Mouse (Mus musculus): ENCODE results near the gene Vav1. TPM values are rescaled to one million over a fixed set of nuclear protein-coding genes. Genes with fewer than 3 reads are reported as not detected.

Gene Vav1
- polyA plus RNA-seq, 1 experiment: not detected

GRCm38 (mm10) chr17:57307074-57307473 is 28.2 kb downstream of the Vav1 start:
- no peaks in the 10 kb centered on the region for H3K4me1 ChIP-seq (ENCODE audit: control insufficient read depth, insufficient read depth, low read length)
- H3K36me3 ChIP-seq (ENCODE audit: control insufficient read depth, insufficient read depth, low read length, poor library complexity, severe bottlenecking): no peaks in the 10 kb centered on the region
- no peaks in the 10 kb centered on the region for H3K9me3 ChIP-seq (replicated peaks; ENCODE audit: control insufficient read depth, insufficient read depth, low read length, poor library complexity, severe bottlenecking)
- no peak overlapping the region for H3K9ac ChIP-seq (ENCODE audit: low read depth, poor library complexity, severe bottlenecking)
- no peak overlapping the region for H3K27ac ChIP-seq (ENCODE audit: insufficient read depth, low read length)
- H3K4me3 ChIP-seq (ENCODE audit: low read depth, low read length): no peak overlapping the region
- no peak for TF ChIP-seq CTCF (IDR thresholded peaks at IDR 0.05; ENCODE audit: low read depth, low read length)
- TF ChIP-seq EP300 (IDR thresholded peaks at IDR 0.05; ENCODE audit: insufficient read depth, low read depth, low read length): no peak
- TF ChIP-seq POLR2A (IDR thresholded peaks at IDR 0.05; ENCODE audit: insufficient read depth, low read length): no peak
- H3K27me3 ChIP-seq (ENCODE audit: control insufficient read depth, insufficient read depth, low read length, poor library complexity, severe bottlenecking): no peaks in the 10 kb centered on the region

DNA sequence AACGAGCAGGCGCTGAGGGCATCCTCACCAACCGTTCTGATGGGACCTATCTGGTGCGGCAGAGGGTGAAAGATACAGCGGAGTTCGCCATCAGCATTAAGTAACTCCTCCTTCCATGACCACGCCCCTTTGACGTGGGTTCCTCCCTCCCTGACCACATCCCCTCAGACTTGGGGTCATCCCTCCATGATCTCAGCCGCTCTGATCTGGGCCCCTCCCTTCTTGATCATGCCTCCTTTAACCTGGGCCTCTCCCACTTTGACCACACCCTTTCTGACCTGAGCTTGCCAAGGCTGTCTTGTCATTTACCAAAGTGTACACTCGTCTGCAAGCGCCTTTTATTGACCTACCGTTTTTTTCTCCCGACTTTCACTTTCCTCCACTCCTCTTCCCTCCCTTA is 32.9 kb downstream of the Vav1 start:
- H3K4me3 ChIP-seq (ENCODE audit: low read depth, low read length): peak overlapping the region; percentile 28; the same call in 1 of the 2 replicates
- H3K36me3 ChIP-seq (ENCODE audit: control insufficient read depth, insufficient read depth, low read length, poor library complexity, severe bottlenecking): no peaks in the 10 kb centered on the region
- no peak overlapping the region for H3K27ac ChIP-seq (ENCODE audit: insufficient read depth, low read length)
- TF ChIP-seq POLR2A (IDR thresholded peaks at IDR 0.05; ENCODE audit: insufficient read depth, low read length): no peak
- no peak for TF ChIP-seq CTCF (IDR thresholded peaks at IDR 0.05; ENCODE audit: low read depth, low read length)
- no peak for TF ChIP-seq EP300 (IDR thresholded peaks at IDR 0.05; ENCODE audit: insufficient read depth, low read depth, low read length)
- no peaks in the 10 kb centered on the region for H3K4me1 ChIP-seq (ENCODE audit: control insufficient read depth, insufficient read depth, low read length)
- no peak overlapping the region for H3K9ac ChIP-seq (ENCODE audit: low read depth, poor library complexity, severe bottlenecking)
- no peaks in the 10 kb centered on the region for H3K9me3 ChIP-seq (replicated peaks; ENCODE audit: control insufficient read depth, insufficient read depth, low read length, poor library complexity, severe bottlenecking)
- H3K27me3 ChIP-seq (ENCODE audit: control insufficient read depth, insufficient read depth, low read length, poor library complexity, severe bottlenecking): no peaks in the 10 kb centered on the region

- no peak overlapping the region for H3K4me3 ChIP-seq (ENCODE audit: low read depth, low read length)
- H3K36me3 ChIP-seq (ENCODE audit: control insufficient read depth, insufficient read depth, low read length, poor library complexity, severe bottlenecking): no peaks in the 10 kb centered on the region
- H3K9me3 ChIP-seq (replicated peaks; ENCODE audit: control insufficient read depth, insufficient read depth, low read length, poor library complexity, severe bottlenecking): no peaks in the 10 kb centered on the region
- TF ChIP-seq CTCF (IDR thresholded peaks at IDR 0.05; ENCODE audit: low read depth, low read length) (no peak), EP300 (IDR thresholded peaks at IDR 0.05; ENCODE audit: insufficient read depth, low read depth, low read length) (no peak), POLR2A (IDR thresholded peaks at IDR 0.05; ENCODE audit: insufficient read depth, low read length) (no peak)
- H3K27ac ChIP-seq (ENCODE audit: insufficient read depth, low read length): no peak overlapping the region
- H3K27me3 ChIP-seq (ENCODE audit: control insufficient read depth, insufficient read depth, low read length, poor library complexity, severe bottlenecking): no peaks in the 10 kb centered on the region
- H3K9ac ChIP-seq (ENCODE audit: low read depth, poor library complexity, severe bottlenecking): no peak overlapping the region
- H3K4me1 ChIP-seq (ENCODE audit: control insufficient read depth, insufficient read depth, low read length): no peaks in the 10 kb centered on the region
Observed at GRCm38 (mm10) chr17:57327615-57328014, 48.7 kb downstream of the Vav1 start.

DNA sequence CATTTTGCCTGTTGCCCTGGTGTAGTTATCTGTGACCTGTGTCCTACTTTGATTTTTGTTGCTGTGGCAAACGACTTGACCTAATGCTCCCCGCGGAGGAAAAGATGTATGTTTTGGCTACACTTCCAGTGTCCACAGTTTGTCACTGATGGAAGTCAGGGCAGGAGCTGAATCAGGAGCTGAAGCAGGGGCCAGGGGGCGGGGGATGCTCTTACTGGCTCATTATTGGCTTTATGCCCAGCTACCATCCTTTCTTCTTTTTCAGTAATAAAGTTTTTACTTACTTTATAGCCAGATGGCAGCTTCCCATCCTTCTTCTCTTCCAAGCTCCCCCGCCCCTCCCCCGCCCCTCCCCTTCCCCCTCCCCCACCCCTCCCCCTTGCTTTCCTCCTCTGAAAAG is 50.0 kb downstream of the Vav1 start:
- Histone ChIP-seq H3K4me3 (ENCODE audit: low read depth, low read length) (no peak overlapping the region), H3K27me3 (ENCODE audit: control insufficient read depth, insufficient read depth, low read length, poor library complexity, severe bottlenecking) (no peaks in the 10 kb centered on the region), H3K36me3 (ENCODE audit: control insufficient read depth, insufficient read depth, low read length, poor library complexity, severe bottlenecking) (no peaks in the 10 kb centered on the region), H3K9me3 (replicated peaks; ENCODE audit: control insufficient read depth, insufficient read depth, low read length, poor library complexity, severe bottlenecking) (no peaks in the 10 kb centered on the region), H3K4me1 (ENCODE audit: control insufficient read depth, insufficient read depth, low read length) (no peaks in the 10 kb centered on the region), H3K27ac (ENCODE audit: insufficient read depth, low read length) (no peak overlapping the region), H3K9ac (ENCODE audit: low read depth, poor library complexity, severe bottlenecking) (no peak overlapping the region)
- TF ChIP-seq POLR2A (IDR thresholded peaks at IDR 0.05; ENCODE audit: insufficient read depth, low read length) (no peak), EP300 (IDR thresholded peaks at IDR 0.05; ENCODE audit: insufficient read depth, low read depth, low read length) (no peak), CTCF (IDR thresholded peaks at IDR 0.05; ENCODE audit: low read depth, low read length) (no peak)

- H3K9me3 ChIP-seq (replicated peaks; ENCODE audit: control insufficient read depth, insufficient read depth, low read length, poor library complexity, severe bottlenecking): no peaks in the 10 kb centered on the region
- H3K36me3 ChIP-seq (ENCODE audit: control insufficient read depth, insufficient read depth, low read length, poor library complexity, severe bottlenecking): no peaks in the 10 kb centered on the region
- H3K4me1 ChIP-seq (ENCODE audit: control insufficient read depth, insufficient read depth, low read length): no peaks in the 10 kb centered on the region
- TF ChIP-seq CTCF (IDR thresholded peaks at IDR 0.05; ENCODE audit: low read depth, low read length) (no peak), EP300 (IDR thresholded peaks at IDR 0.05; ENCODE audit: insufficient read depth, low read depth, low read length) (no peak), POLR2A (IDR thresholded peaks at IDR 0.05; ENCODE audit: insufficient read depth, low read length) (no peak)
- no peak overlapping the region for H3K9ac ChIP-seq (ENCODE audit: low read depth, poor library complexity, severe bottlenecking)
- H3K27me3 ChIP-seq (ENCODE audit: control insufficient read depth, insufficient read depth, low read length, poor library complexity, severe bottlenecking): no peaks in the 10 kb centered on the region
- no peak overlapping the region for H3K4me3 ChIP-seq (ENCODE audit: low read depth, low read length)
- no peak overlapping the region for H3K27ac ChIP-seq (ENCODE audit: insufficient read depth, low read length)
Observed at GRCm38 (mm10) chr17:57330993-57331392, 52.1 kb downstream of the Vav1 start.

GRCm38 (mm10) chr17:57332241-57332640 is 53.3 kb downstream of the Vav1 start:
- Histone ChIP-seq H3K9me3 (replicated peaks; ENCODE audit: control insufficient read depth, insufficient read depth, low read length, poor library complexity, severe bottlenecking) (no peaks in the 10 kb centered on the region), H3K4me3 (ENCODE audit: low read depth, low read length) (no peak overlapping the region), H3K9ac (ENCODE audit: low read depth, poor library complexity, severe bottlenecking) (no peak overlapping the region), H3K36me3 (ENCODE audit: control insufficient read depth, insufficient read depth, low read length, poor library complexity, severe bottlenecking) (no peaks in the 10 kb centered on the region), H3K27me3 (ENCODE audit: control insufficient read depth, insufficient read depth, low read length, poor library complexity, severe bottlenecking) (no peaks in the 10 kb centered on the region), H3K27ac (ENCODE audit: insufficient read depth, low read length) (no peak overlapping the region), H3K4me1 (ENCODE audit: control insufficient read depth, insufficient read depth, low read length) (no peaks in the 10 kb centered on the region)
- no peak for TF ChIP-seq CTCF (IDR thresholded peaks at IDR 0.05; ENCODE audit: low read depth, low read length)
- TF ChIP-seq EP300 (IDR thresholded peaks at IDR 0.05; ENCODE audit: insufficient read depth, low read depth, low read length): no peak
- TF ChIP-seq POLR2A (IDR thresholded peaks at IDR 0.05; ENCODE audit: insufficient read depth, low read length): no peak
